Mouse (Mus musculus): ENCODE measurements around the gene Taf3.
A peak's percentile ranks its signal among the peaks of the same experiment; 100 is the strongest.

Gene Taf3

DNA sequence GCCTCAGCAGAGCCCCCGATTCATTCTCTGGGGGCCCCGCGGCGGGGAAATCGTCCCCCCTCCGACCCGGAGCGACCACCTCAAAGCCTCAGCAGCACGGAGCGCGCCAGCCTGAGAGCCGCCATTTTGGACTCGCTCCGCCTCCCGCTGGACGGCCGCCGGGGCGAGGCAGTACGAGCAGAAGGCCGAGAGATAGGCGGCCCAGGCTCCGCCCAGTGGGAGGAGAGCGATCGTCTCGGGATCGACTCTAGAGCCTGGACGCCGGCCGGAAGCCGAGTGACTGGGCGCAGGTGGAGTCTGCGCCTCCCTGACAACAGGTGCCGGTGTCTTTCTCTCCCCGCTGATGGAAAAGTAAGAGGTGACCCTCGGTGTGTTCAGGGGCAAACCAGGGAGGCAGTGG, at the start of gene Taf3:
Taf3 (minus strand) TSS at position 136 of the 400 bp plus-strand sequence.
- DNase-seq: peak; percentile 94 to 95

GRCm38 (mm10) chr2:10094327-10095100, 46.1 kb upstream of the Taf3 start:
- no peak for DNase-seq

- DNase-seq: no peak
These were observed 39.0 kb upstream of the Taf3 start for GRCm38 (mm10) chr2:10087256-10087850.

DNA sequence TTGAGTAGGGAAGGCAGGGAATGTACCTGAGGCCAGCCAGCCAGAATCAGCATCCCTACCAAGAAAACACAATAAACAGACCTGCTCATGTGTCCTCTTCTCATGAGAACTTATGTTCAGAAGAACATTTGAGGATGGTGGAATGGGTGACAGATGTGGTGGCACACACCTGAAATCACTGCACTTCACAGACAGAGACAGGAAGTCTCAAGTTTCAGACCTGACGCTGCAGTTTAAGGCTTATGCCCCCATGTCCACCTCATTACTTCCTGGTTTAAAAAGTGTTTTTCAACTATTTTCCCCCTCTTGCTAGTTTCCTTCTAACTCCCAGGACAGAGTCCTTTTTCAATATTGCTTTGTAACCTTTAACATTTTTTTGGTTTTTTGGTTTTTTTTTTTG, 34.3 kb upstream of the Taf3 start:
- DNase-seq: no peak

DNA sequence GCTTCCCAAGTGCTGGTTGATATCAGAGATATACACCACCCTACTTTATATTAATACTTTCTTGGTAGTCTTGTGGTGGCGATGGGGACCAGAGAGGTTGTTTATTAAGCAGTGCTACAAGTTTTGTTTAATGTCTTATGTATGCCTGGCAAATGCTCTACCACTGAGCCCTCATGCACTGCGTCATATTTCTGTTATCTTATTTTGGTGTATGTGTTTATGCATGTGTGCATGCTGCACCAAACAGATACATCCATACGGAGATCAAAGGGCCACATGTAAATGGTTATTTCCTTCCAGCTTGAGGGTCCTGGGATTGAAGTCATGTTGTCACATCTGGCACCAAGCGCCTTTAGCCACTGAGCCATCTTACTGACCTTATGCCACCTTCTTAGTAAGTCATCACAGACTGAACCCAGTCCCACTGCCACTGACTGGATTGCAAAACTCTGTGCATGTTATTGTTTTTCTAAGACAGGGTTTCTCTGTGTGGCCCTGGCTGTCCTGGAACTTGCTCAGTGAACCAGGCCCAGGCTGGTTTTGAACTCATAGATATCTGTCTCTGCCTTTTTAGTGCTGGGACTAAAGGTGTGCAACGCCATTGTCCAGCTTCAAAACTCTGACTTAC, 33.2 kb upstream of the Taf3 start:
- DNase-seq: no peak

DNA sequence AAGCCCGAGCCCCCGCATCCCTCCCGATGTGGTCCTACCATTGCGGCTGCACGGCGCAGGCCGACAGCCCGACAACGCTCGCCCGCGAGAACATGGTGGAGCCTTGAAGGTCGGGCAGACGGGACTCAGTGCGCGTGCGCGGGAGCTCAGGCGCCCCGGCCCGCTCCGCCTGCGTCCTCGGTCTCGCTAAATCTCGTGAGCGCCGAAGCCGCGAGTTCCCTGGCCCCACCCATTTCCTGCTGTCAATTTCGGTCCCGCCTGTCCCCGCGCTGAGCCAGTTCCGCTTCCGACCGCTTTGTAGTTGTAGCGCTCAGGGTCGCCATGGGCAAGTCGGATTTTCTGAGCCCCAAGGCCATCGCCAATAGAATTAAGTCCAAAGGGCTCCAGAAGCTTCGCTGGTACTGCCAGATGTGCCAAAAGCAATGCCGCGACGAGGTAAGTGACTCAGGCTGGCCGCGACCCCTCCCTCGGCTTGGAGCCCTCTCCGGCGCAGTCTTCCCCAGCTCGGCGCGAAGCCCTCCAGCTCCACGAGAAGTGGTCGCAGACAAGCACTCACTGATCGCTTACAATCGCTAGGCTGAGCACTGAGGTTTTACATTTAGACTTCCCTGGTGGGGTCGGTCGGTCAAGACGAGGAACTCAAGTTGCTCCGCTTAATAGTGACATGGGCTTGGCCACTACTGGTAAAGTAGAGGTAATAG, 32.1 kb upstream of the Taf3 start, which contains the start of the genes Atp5c1 and Kin:
Atp5c1 (minus strand) TSS at position 201 of the 701 bp plus-strand sequence.
Kin (plus strand) TSS at position 284 of the 701 bp plus-strand sequence.
- peak; percentile 98 for DNase-seq

GRCm38 (mm10) chr2:10079745-10080309, 31.4 kb upstream of the Taf3 start:
- DNase-seq: no peak

DNA sequence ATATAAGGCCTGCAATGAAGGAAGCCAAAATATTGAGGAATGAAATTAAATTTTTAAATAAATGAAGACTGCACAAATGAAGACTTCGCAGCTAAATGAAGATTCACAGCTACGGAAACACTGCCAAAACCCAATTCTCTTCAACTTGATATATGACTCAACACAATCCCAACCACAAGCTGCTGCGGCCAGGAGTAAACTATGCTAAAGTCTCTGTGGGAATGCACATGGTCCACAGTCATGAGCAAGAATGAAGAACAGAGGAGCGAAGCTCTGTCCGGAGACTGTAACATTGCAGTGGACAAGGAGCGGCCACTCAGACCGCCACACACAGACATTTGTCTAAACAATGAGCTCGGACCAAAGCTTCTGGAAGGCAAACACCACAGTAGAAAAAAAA, 28.3 kb upstream of the Taf3 start:
- DNase-seq: no peak

GRCm38 (mm10) chr2:10074470-10074869, 26.1 kb upstream of the Taf3 start:
- no peak for DNase-seq

GRCm38 (mm10) chr2:10071751-10072150, 23.4 kb upstream of the Taf3 start:
- DNase-seq: no peak

DNA sequence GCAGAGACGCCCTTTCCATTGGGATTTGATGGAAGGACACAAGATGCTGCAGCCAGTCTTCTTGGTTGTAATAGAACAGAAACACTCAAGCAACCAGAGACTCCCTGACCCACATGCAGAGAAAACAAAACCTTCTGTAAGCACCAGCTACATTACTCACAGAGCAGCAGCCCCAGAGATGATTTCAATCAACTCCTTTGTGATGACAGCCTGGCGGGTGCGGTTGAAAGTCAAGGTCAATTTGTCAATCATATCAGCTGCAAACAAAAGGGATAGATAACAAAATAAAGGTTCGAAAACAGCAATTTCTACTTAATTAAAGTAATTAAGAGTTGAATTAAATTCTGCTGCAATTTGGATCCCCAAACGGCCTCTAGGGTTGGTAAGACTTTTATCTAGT, 10.4 kb upstream of the Taf3 start:
- DNase-seq: no peak

DNA sequence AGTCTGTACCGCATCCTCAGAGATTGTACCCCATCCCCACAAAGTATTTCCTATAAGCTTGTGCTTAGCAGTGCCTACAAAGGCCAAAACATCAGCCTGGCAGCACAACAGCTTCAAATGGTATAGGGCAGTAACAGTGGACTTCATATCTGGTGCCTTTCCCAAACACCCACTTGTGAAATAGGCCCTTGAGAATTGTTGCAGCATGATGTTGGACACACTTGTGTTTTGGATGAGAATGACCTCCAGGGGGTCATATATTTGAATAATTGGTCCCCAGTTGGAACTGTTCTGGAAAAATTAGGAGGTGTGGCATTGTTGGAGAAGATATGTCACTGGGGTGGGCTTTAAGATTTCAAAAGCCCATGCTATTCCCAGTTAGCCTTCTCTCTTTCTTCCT, 3.6 kb upstream of the Taf3 start:
- DNase-seq: no peak

GRCm38 (mm10) chr2:10050878-10051277, 2.5 kb upstream of the Taf3 start:
- DNase-seq: no peak

DNA sequence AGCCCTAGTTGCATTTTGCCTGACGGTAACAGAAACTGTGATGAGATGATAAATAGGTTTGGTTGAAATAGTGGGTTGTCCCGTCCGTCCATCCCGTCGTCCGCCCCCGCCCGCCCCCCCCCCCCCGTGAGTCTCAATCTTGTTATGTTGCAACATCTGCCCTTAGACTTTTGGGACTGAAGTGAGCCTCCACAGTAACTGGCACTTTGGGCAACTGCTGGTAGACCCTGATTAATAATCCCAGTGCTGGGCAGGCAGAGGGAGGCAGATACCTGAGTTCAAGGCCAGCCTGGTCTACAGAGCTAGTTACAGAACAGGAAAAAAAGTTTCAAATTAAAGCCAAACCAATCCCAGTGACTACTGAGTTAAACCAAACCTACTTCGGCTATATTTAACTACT, 1.1 kb upstream of the Taf3 start:
- DNase-seq: no peak

- DNase-seq: peak; percentile 28 to 34
These were observed 499 bp downstream of the Taf3 start for GRCm38 (mm10) chr2:10047758-10048436.

DNA sequence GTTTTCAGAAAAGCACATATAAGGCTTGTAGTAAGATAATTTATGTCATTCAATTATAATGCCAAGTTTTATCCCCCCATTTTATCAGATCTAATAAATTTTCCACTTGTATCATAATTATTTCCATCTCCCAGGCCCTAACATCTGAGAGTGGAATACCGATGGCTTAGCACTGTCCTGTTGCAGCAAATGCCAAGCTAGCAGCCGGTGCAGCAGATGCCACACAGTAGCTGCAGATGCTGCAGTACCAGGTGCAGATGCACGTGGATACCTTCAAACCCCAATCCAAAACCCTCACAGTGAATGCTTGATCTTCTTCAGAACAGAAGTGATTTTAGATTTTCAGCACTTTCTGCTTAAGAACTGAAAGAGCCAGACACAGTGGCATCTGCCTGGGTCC, 13.4 kb downstream of the Taf3 start:
- no peak for DNase-seq

DNA sequence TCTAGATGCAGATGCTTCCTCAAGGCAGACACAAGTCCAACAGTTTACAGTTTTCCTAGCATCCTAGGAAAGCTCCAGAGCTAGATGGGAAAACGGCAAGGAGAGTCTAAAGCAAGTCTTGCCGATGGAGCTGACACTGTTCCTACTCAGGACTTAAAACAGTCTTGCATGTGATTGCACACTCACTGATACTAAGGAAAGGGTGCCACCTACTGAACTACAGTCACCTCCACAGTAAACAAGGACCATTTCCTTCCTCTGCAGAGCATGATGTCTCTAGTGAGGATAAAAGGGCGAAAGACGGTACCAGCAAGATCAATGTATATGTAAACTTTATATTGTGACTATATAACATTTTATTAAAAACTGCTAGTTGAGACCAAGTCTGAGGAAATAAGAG, 14.7 kb downstream of the Taf3 start:
- DNase-seq: no peak

DNA sequence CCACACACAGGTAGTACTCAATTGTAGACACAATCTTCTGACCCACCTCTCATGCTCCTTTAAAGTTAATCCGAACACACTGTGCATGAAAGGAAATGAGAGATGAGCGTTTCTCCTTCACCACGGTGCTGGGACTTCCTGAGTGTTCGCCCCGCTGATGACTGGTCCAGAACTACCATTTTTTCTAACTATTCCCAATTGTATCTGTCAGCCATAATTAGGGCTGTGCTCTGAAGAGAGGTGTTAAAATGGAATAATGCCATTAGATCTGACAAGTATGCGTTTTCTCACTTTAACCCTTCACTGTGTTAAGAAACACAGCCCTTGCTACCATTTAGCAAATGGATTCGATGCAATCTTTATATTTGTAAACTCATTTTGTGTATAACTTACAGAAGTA, 18.6 kb downstream of the Taf3 start:
- DNase-seq: no peak

GRCm38 (mm10) chr2:10024264-10024663, 24.1 kb downstream of the Taf3 start:
- DNase-seq: no peak

- no peak for DNase-seq
These were observed 27.1 kb downstream of the Taf3 start for GRCm38 (mm10) chr2:10021296-10021695.

DNA sequence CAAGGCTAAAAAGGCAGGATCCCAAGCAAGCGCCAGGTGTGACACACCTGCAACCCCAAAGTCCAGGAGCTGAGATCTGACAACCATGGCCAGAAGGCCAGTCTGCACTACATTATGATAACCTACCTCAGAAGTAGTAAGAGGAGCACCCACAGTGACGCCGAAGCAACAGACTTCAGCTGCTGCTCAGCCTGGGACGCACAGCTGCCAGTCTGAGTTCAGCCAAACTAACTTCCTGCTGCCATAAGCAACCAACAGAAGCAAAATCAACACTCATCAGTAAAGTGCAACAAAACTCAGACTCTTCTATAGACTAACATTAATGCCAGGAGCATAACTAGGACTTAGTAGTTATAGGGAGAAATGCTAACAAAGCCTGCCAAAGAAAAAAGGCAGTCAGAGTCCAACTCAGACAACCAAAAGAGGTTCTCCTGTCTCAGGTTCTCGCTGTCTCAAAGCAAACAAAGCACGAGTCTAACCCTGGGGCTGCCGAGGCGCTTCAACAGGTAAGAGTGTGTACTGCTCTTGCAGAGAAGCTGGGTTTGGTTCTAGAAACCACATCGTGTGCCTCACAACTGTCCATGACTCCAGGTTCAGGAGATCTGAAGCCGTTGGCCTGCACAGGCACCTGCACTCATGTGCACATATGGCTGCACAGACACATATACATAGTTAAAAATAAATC, 33.3 kb downstream of the Taf3 start:
- DNase-seq: no peak

All from lung, postnatal 4 days (tissue).